Mouse (Mus musculus) cortical plate, adult 2 months (tissue): Measurements from ENCODE around the gene Med29.

ENCODE experiments used
- CTCF ChIP-seq: fragments of 200-500 bp; IDR thresholded peaks from 2 replicates; pipeline ENCODE4 v1.5.1; 2011; ENCODE audit warnings: mild to moderate bottlenecking, control low read depth, low read length; ENCODE audit not compliant: insufficient read depth; ENCODE audit errors: extremely low read depth
- POLR2A ChIP-seq: fragments of 200-500 bp; IDR thresholded peaks from 2 replicates; pipeline ENCODE4 v1.6.1; 2011; ENCODE audit warnings: mild to moderate bottlenecking, low read length, control low read depth; ENCODE audit not compliant: insufficient read depth; ENCODE audit errors: extremely low read depth

DNA sequence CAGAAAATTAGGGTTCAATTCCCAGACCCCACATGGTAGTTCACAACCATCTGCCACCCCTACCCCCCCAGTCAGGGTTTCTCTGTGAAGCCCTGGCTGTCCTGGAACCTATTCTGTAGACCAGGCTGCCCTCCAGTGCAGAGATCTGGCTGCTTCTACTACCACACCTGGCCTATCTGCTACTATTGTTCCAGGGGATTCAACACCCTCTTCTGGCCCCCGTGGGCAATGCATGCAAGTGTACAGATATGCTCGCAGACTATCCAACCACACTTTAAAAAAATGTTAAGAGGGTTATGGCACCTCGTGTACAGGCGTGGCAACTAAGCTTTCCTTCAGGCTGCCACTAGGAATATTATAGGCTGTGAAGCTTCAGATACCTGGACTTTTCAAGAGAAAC, 20.3 kb upstream of the Med29 start:
- no peak for TF ChIP-seq POLR2A
- TF ChIP-seq CTCF = no peak
